Mouse (Mus musculus): ENCODE data around the gene Nr4a1.

DNA sequence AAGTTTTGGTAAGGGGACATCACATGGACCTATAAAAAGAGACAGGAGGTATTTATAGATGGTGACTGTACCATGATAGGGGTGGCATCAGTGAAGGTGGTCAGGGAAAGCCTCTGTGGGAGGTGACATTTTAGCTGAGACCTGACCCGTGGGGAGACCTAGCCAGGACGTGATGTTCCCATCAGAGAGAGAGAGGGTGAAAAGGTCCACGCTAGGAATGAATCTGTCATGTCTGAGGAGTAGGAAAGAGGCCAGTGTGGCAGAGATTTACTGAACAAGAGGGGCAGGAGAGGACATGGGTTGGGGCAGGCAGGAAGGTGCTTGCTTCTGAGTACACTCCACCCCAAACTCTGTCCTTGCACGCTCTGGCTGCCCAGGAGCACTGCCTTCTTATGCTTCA lies 49.8 kb downstream of the Nr4a1 start:
- TF ChIP-seq CTCF (IDR thresholded peaks at IDR 0.05; ENCODE audit: control insufficient read depth, insufficient read depth, low read length) (no peak), POLR2A (IDR thresholded peaks at IDR 0.05; ENCODE audit: borderline replicate concordance, control insufficient read depth, low read depth, low read length) (no peak)
